Mouse (Mus musculus) stomach, embryonic 15.5 days (tissue): ENCODE data around the gene Ntn4. TPM values are rescaled to one million over a fixed set of nuclear protein-coding genes. Genes with fewer than 3 reads are reported as not detected.

ENCODE experiments used
- ATAC-seq: fragments of 200-750 bp; cut with Nextera tagmentation; 2 replicates; pipeline ENCODE4 v1.8.0; 2017; ENCODE audit warnings: low read depth, moderate number of reproducible peaks, moderate TSS enrichment; ENCODE audit not compliant: insufficient read depth, low FRiP score
- H3K27ac ChIP-seq: fragments of 300-500 bp; sonication (generic); 2 replicates; pipeline ENCODE4 v1.5.1; 2015; ENCODE audit warnings: mild to moderate bottlenecking, inconsistent platforms
- H3K27me3 ChIP-seq: fragments of 300-500 bp; sonication (generic); replicated peaks from 2 replicates; pipeline ENCODE4 v1.6.1; 2015; ENCODE audit warnings: inconsistent platforms
- H3K36me3 ChIP-seq: fragments of 300-500 bp; sonication (generic); 2 replicates; pipeline ENCODE4 v1.6.1; 2015; ENCODE audit warnings: inconsistent platforms
- H3K4me1 ChIP-seq: fragments of 300-500 bp; sonication (generic); 2 replicates; pipeline ENCODE4 v1.6.1; 2015; ENCODE audit warnings: inconsistent platforms
- H3K4me2 ChIP-seq: fragments of 300-500 bp; sonication (generic); 2 replicates; pipeline ENCODE4 v1.6.1; 2015; ENCODE audit warnings: mild to moderate bottlenecking, inconsistent platforms
- H3K4me3 ChIP-seq: fragments of 300-500 bp; sonication (generic); replicated peaks from 2 replicates; pipeline ENCODE4 v1.5.1; 2015; ENCODE audit warnings: inconsistent platforms
- H3K9ac ChIP-seq: fragments of 300-500 bp; sonication (generic); 2 replicates; pipeline ENCODE4 v1.6.1; 2015; ENCODE audit warnings: inconsistent platforms
- H3K9me3 ChIP-seq: fragments of 300-500 bp; sonication (generic); 2 replicates; pipeline ENCODE4 v1.6.1; 2016; ENCODE audit warnings: inconsistent platforms
- WGBS: fragments of 180-500 bp; shearing (Covaris S2); methylation state at CpG from one replicate; pipeline ENCODE4 v1.1.7; 2015; 5-methylcytosine and 5-hydroxymethylcytosine counted together
- polyA plus RNA-seq: library from polyadenylated mRNA; unstranded; fragments of >200 nt; fragmentation: Nextera tagmentation; extraction: Ambion mirVana; gene quantifications from 2 replicates; pipeline ENCODE4 v1.2.1, GENCODE M21; 2015

The Ntn4 gene
- polyA plus RNA-seq, 1 experiment from 2014 or later: 0.71 TPM

DNA sequence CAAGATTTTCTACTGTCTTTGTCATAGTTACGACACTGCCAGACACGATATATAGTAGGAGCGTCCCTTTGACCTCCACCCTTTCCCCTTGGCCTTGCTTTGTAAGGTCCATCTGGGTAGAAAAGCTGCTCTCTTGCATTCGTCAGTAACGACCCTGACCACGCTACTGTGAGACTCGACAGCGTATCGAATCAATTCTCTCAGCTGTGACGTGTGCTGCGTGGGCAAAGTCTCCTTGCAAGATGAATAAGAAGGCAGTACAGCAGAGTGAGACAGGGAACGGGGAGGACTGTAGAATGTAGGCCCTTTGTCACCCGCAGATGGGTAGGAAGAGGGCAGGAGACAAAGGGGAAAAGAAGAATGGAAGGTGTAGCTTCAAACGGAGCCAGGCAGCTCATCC lies 110.8 kb downstream of the Ntn4 start:
- Histone ChIP-seq H3K9ac (no peak overlapping the region), H3K9me3 (no peaks in the 10 kb centered on the region), H3K4me3 (no peak overlapping the region), H3K27me3 (no peaks in the 10 kb centered on the region), H3K4me1 (no peaks in the 10 kb centered on the region), H3K36me3 (no peaks in the 10 kb centered on the region), H3K27ac (no peak overlapping the region), H3K4me2 (no peak overlapping the region)
- WGBS: 82% methylated on average over 14 of the region's 14 CpGs
- ATAC-seq: no peak

GRCm38 (mm10) chr10:93753711-93754391 lies 113.4 kb downstream of the Ntn4 start:
- 77% methylated on average over 13 of the region's 13 CpGs for WGBS
- H3K4me2 ChIP-seq: no peak overlapping the region
- no peaks in the 10 kb centered on the region for H3K4me1 ChIP-seq
- no peaks in the 10 kb centered on the region for H3K27me3 ChIP-seq
- no peak overlapping the region for H3K9ac ChIP-seq
- no peak overlapping the region for H3K4me3 ChIP-seq
- no peak for ATAC-seq
- H3K36me3 ChIP-seq: no peaks in the 10 kb centered on the region
- H3K9me3 ChIP-seq: no peaks in the 10 kb centered on the region
- H3K27ac ChIP-seq: no peak overlapping the region

GRCm38 (mm10) chr10:93756211-93756610 lies 115.7 kb downstream of the Ntn4 start:
- Histone ChIP-seq H3K4me1 (no peaks in the 10 kb centered on the region), H3K9me3 (no peaks in the 10 kb centered on the region), H3K27me3 (no peaks in the 10 kb centered on the region), H3K36me3 (no peaks in the 10 kb centered on the region), H3K4me3 (no peak overlapping the region), H3K4me2 (no peak overlapping the region), H3K9ac (no peak overlapping the region), H3K27ac (no peak overlapping the region)
- WGBS: 62% methylated on average over 10 of the region's 10 CpGs
- ATAC-seq: no peak

DNA sequence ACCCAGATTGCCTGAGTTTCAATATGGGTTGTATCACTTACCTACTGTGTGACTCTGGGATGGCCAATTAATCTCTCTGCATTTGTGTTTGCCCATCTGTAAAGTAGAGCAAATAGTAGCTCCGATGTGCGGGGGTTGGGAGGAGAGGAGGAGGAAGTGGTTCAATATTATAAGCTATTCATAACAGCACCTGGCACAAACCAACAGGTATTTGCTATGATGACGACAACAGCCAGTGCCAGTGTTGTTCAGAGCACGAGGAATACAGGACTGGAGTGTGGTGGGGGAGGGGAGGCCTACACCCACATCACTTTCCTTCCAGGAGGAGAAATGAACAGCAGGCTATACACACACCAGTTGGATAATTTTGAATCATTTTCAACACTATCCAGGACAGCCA lies 119.2 kb downstream of the Ntn4 start:
- Histone ChIP-seq H3K4me1 (no peaks in the 10 kb centered on the region), H3K4me3 (no peak overlapping the region), H3K9ac (no peak overlapping the region), H3K36me3 (no peaks in the 10 kb centered on the region), H3K9me3 (no peaks in the 10 kb centered on the region), H3K27ac (no peak overlapping the region), H3K27me3 (no peaks in the 10 kb centered on the region), H3K4me2 (no peak overlapping the region)
- WGBS: 43% methylated on average over 4 of the region's 4 CpGs
- ATAC-seq: peak; percentile 75

DNA sequence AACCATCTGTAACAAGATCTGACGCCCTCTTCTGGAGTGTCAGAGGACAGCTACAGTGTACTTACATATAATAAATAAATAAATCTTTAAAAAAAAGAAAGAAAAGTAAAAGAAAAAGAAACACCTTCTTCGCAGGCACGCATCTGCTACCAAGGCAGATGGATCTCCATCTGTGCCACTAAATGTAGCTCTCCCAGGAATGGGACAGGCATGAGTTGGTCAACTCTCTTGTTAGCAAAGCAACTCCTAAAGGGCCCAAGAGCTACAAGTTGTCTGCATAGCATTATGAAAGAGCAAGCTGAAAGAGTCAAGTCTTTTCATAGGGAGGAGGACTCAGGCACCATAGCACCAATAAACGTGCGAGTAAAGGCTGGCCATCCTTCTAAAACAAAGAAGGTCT lies 119.9 kb downstream of the Ntn4 start:
- Histone ChIP-seq H3K9me3 (no peaks in the 10 kb centered on the region), H3K9ac (no peak overlapping the region), H3K27ac (no peak overlapping the region), H3K36me3 (no peaks in the 10 kb centered on the region), H3K27me3 (no peaks in the 10 kb centered on the region), H3K4me1 (no peaks in the 10 kb centered on the region), H3K4me2 (no peak overlapping the region), H3K4me3 (no peak overlapping the region)
- WGBS: 86% methylated on average over 5 of the region's 5 CpGs
- ATAC-seq: no peak

GRCm38 (mm10) chr10:93763074-93763473 lies 122.6 kb downstream of the Ntn4 start:
- H3K4me1 ChIP-seq: no peaks in the 10 kb centered on the region
- no peaks in the 10 kb centered on the region for H3K27me3 ChIP-seq
- H3K36me3 ChIP-seq: no peaks in the 10 kb centered on the region
- H3K9me3 ChIP-seq: no peaks in the 10 kb centered on the region
- no peak overlapping the region for H3K4me2 ChIP-seq
- ATAC-seq: no peak
- WGBS: 39% methylated on average over 5 of the region's 5 CpGs
- no peak overlapping the region for H3K27ac ChIP-seq
- no peak overlapping the region for H3K9ac ChIP-seq
- no peak overlapping the region for H3K4me3 ChIP-seq

GRCm38 (mm10) chr10:93766221-93766620 lies 125.7 kb downstream of the Ntn4 start:
- Histone ChIP-seq H3K27me3 (no peaks in the 10 kb centered on the region), H3K9ac (no peak overlapping the region), H3K9me3 (no peaks in the 10 kb centered on the region), H3K27ac (no peak overlapping the region), H3K36me3 (no peaks in the 10 kb centered on the region), H3K4me2 (no peak overlapping the region), H3K4me1 (no peaks in the 10 kb centered on the region), H3K4me3 (no peak overlapping the region)
- 89% methylated on average over 5 of the region's 5 CpGs for WGBS
- no peak for ATAC-seq

DNA sequence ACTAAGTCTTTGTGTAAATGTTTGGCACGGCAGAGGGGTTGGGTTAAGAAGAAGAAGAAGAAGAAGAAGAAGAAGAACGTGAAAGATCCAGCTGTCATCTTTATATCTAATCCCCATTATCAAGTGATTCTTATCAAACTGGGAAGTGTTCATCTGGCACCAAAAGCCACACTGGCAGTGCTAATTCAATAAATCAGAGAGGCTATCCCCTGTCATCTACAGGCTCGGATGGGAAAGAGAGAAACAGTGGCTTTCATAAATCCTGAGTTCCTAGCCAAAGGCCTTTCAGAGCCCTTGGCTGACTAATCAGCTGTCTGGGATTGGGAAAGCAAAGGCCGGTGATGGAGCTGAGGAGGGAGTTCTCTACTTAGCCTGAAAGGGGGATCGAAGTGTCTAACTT lies 126.8 kb downstream of the Ntn4 start:
- H3K27ac ChIP-seq: no peak overlapping the region
- H3K4me1 ChIP-seq: no peaks in the 10 kb centered on the region
- no peak overlapping the region for H3K9ac ChIP-seq
- 71% methylated on average over 5 of the region's 5 CpGs for WGBS
- H3K4me3 ChIP-seq: no peak overlapping the region
- H3K4me2 ChIP-seq: no peak overlapping the region
- no peaks in the 10 kb centered on the region for H3K9me3 ChIP-seq
- no peaks in the 10 kb centered on the region for H3K27me3 ChIP-seq
- no peaks in the 10 kb centered on the region for H3K36me3 ChIP-seq
- no peak for ATAC-seq

DNA sequence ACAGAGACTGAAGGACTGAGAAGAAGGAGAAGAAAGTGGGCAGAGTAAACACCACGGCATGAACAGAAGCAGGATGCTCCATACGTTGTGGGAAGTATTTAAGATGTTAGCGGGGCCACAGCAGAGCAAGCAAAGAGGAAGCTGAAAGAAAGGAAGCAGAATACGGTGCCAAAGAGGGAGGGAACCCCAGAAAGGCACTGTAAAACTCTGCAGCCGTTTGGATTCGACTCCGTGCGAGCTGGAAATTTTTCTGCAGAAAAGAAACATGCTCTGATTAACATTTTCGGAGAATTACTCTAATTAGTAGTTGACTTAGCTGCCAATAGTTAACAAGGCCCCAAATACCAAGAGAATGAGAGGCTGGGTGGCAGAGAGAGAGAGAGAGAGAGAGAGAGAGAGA lies 127.7 kb downstream of the Ntn4 start:
- no peak overlapping the region for H3K27ac ChIP-seq
- no peaks in the 10 kb centered on the region for H3K27me3 ChIP-seq
- H3K4me1 ChIP-seq: no peaks in the 10 kb centered on the region
- WGBS: 52% methylated on average over 9 of the region's 9 CpGs
- no peak overlapping the region for H3K4me2 ChIP-seq
- no peak overlapping the region for H3K9ac ChIP-seq
- no peak overlapping the region for H3K4me3 ChIP-seq
- no peaks in the 10 kb centered on the region for H3K9me3 ChIP-seq
- no peak for ATAC-seq
- H3K36me3 ChIP-seq: no peaks in the 10 kb centered on the region

- Histone ChIP-seq H3K4me2 (no peak overlapping the region), H3K9me3 (no peaks in the 10 kb centered on the region), H3K4me3 (no peak overlapping the region), H3K4me1 (no peaks in the 10 kb centered on the region), H3K27me3 (no peaks in the 10 kb centered on the region), H3K36me3 (no peaks in the 10 kb centered on the region), H3K9ac (no peak overlapping the region), H3K27ac (no peak overlapping the region)
- WGBS: 30% methylated on average over 9 of the region's 9 CpGs
- no peak for ATAC-seq
These were observed 131.5 kb downstream of the Ntn4 start for GRCm38 (mm10) chr10:93771931-93772465.

DNA sequence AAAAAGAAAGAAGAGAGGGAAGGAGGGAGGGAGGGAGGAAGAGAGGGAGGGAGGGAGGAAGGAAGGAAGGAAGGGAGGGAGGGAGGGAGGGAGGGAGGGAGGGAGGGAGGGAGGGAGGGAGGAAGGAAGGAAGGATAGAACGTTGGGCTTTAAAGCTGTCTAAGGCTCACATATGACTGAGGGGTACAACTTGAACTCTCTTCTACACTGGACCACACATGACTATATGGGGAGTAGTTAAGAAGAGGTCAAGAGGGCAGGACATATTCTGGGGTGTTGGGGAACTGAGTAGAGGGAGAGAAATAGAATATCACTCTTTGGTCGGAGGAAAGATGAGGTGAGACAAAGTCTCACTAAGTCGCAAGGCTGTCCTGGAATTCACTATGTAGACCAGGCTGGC lies 132.0 kb downstream of the Ntn4 start:
- Histone ChIP-seq H3K4me2 (no peak overlapping the region), H3K27me3 (no peaks in the 10 kb centered on the region), H3K4me1 (no peaks in the 10 kb centered on the region), H3K9me3 (no peaks in the 10 kb centered on the region), H3K36me3 (no peaks in the 10 kb centered on the region), H3K4me3 (no peak overlapping the region), H3K27ac (no peak overlapping the region), H3K9ac (no peak overlapping the region)
- 86% methylated on average over 3 of the region's 3 CpGs for WGBS
- no peak for ATAC-seq

GRCm38 (mm10) chr10:93776731-93777151 lies 136.3 kb downstream of the Ntn4 start:
- H3K36me3 ChIP-seq: no peaks in the 10 kb centered on the region
- no peak overlapping the region for H3K27ac ChIP-seq
- WGBS: 28% methylated on average over 5 of the region's 5 CpGs
- H3K4me3 ChIP-seq: no peak overlapping the region
- H3K4me1 ChIP-seq: no peaks in the 10 kb centered on the region
- H3K27me3 ChIP-seq: no peaks in the 10 kb centered on the region
- no peaks in the 10 kb centered on the region for H3K9me3 ChIP-seq
- ATAC-seq: no peak
- no peak overlapping the region for H3K4me2 ChIP-seq
- no peak overlapping the region for H3K9ac ChIP-seq

DNA sequence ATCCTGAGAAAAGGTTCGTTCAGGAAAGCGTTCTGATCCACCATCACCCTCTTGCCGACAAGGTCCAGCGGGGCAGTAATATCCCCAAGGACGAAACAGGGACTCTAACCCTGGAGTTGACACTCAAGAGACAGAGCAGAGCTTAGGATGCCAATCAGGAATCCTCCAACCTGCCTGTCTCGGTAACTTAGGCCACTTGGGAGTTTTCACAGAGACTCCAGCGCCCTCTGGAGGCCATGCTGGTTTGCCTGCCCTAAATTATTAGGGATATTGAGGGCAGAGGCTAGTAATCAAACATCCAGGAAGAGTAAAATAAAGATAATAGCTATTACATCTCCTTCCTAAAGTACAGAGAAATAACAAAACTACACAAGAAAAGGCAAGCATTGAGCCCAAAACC lies 136.9 kb downstream of the Ntn4 start:
- Histone ChIP-seq H3K9me3 (no peaks in the 10 kb centered on the region), H3K4me3 (no peak overlapping the region), H3K4me2 (no peak overlapping the region), H3K27me3 (no peaks in the 10 kb centered on the region), H3K27ac (no peak overlapping the region), H3K9ac (no peak overlapping the region), H3K36me3 (no peaks in the 10 kb centered on the region), H3K4me1 (no peaks in the 10 kb centered on the region)
- 41% methylated on average over 7 of the region's 7 CpGs for WGBS
- ATAC-seq: no peak
